Mouse (Mus musculus) lung, adult 2 months (tissue): ENCODE results near the gene Gm5862. TPM values are rescaled to one million over a fixed set of nuclear protein-coding genes. Genes with fewer than 3 reads are reported as not detected.
"Not testable (repeated sequence)": the region's sequence is repeated elsewhere in the genome, so short reads cannot be mapped to it uniquely, and the experiment has no call there.

Experiments
- DNase-seq: peaks from one replicate; pipeline ENCODE4 v3.0.0; 2022
- H3K4me1 ChIP-seq: fragments of 200-500 bp; 2 replicates; pipeline ENCODE4 v1.6.1; 2011; ENCODE audit warnings: low read length; ENCODE audit not compliant: control insufficient read depth, insufficient read depth
- H3K4me3 ChIP-seq: fragments of 200-500 bp; replicated peaks from 2 replicates; pipeline ENCODE3; 2011; ENCODE audit warnings: low read depth, mild to moderate bottlenecking, control low read depth, low read length; ENCODE audit errors: extremely low read depth
- CTCF ChIP-seq: fragments of 200-500 bp; IDR thresholded peaks from 2 replicates; pipeline ENCODE4 v1.5.1; 2011; ENCODE audit warnings: mild to moderate bottlenecking, low read length, control low read depth; ENCODE audit not compliant: insufficient read depth
- POLR2A ChIP-seq: fragments of 200-500 bp; IDR thresholded peaks from 2 replicates; pipeline ENCODE4 v1.6.1; 2011; ENCODE audit warnings: low read depth, mild to moderate bottlenecking, control low read depth, low read length, borderline replicate concordance; ENCODE audit errors: extremely low read depth
- WGBS: fragments of 180-500 bp; shearing (Covaris S2); methylation state at CpG from one replicate; pipeline ENCODE4 v1.1.7; 2018; 5-methylcytosine and 5-hydroxymethylcytosine counted together
- polyA plus RNA-seq: library from polyadenylated mRNA; depleted of rRNA; stranded (reverse); fragments of >200 nt; gene quantifications from 2 replicates; pipeline ENCODE4 v1.2.3, GENCODE M21; 2012; rRNA removed

Gm5862 gene
- polyA plus RNA-seq, result not detected in 2 replicates

DNA sequence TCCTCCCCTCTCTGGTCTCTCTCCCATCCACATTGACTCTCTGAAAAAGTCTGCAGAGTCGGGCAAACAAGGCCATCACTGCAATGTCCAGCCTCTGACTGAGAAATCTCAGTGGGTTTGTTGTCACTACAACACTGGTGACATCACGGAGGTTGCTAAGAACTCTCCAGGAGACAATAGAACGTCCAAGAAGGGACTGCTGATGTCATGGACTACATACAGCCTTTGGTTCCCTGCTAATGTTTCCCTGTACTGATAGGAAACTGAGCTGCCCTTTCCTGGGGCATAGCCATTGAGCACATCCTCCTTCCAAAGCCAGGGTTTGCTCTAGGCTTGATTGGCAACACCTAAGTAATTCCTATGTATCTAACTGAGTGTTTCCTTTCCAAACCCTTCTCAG is at the start of gene Gm5862:
Gm5862 (minus strand) TSS at position 101 of the 400 bp plus-strand sequence.
- not testable (repeated sequence) for H3K4me1 ChIP-seq, H3K4me3 ChIP-seq, DNase-seq
- no CpG with 5 or more reads among the region's 3 CpGs for WGBS

DNA sequence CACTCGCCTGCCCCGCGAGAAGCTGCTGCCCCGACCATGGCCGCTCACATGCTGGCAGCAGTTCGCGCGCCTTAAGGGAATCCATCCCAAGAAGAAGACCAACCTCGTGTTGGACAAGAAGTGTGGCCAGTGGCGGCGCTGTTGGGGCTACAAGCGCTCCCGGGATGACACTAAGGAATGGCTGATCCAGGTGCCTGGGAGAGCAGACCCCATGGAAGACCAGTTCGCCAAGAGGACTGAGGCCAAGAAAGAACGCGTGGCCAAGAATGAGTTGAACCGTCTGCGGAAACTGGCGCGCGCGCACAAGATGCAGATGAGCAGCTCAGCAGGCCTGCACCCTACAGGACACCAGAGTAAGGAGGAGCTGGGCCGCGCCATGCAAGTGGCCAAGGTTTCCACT is 48.0 kb upstream of the Gm5862 start:
- WGBS, result 84% methylated on average over 24 of the region's 24 CpGs
- no peak overlapping the region for H3K4me3 ChIP-seq
- no peak for DNase-seq
- TF ChIP-seq CTCF, result no peak
- no peak for TF ChIP-seq POLR2A
- H3K4me1 ChIP-seq, result no peaks in the 10 kb centered on the region

DNA sequence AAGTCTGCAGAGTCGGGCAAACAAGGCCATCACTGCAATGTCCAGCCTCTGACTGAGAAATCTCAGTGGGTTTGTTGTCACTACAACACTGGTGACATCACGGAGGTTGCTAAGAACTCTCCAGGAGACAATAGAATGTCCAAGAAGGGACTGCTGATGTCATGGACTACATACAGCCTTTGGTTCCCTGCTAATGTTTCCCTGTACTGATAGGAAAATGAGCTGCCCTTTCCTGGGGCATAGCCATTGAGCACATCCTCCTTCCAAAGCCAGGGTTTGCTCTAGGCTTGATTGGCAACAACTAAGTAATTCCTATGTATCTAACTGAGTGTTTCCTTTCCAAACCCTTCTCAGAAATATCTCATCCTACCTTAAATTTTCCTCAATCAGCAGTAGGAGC is 35.8 kb upstream of the Gm5862 start, which contains the start of gene Gm7347:
Gm7347 (minus strand) TSS at position 101 of the 400 bp plus-strand sequence.
- WGBS, result no CpG with 5 or more reads among the region's 2 CpGs
- not testable (repeated sequence) for H3K4me3 ChIP-seq, DNase-seq, H3K4me1 ChIP-seq

DNA sequence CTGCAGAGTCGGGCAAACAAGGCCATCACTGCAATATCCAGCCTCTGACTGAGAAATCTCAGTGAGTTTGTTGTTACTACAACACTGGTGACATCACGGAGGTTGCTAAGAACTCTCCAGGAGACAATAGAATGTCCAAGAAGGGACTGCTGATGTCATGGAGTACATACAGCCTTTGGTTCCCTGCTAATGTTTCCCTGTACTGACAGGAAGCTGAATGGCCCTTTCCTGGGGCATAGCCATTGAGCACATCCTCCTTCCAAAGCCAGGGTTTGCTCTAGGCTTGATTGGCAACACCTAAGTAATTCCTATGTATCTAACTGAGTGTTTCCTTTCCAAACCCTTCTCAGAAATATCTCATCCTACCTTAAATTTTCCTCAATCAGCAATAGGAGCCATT is 16.7 kb upstream of the Gm5862 start, which contains the start of gene Speer4a:
Speer4a (minus strand) TSS at position 101 of the 400 bp plus-strand sequence.
- WGBS, result 65% methylated on average over 2 of the region's 2 CpGs
- H3K4me3 ChIP-seq, DNase-seq, H3K4me1 ChIP-seq: not testable (repeated sequence)

- H3K4me3 ChIP-seq, DNase-seq, H3K4me1 ChIP-seq: not testable (repeated sequence)
- WGBS, result 49% methylated on average over 7 of the region's 7 CpGs
Measured at GRCm38 (mm10) chr5:26007697-26008096, 15.0 kb downstream of the Gm5862 start.

- 19% methylated on average over 45 of the region's 45 CpGs for WGBS
- not testable (repeated sequence) for H3K4me1 ChIP-seq, H3K4me3 ChIP-seq, DNase-seq
Measured at GRCm38 (mm10) chr5:26006937-26007695, 15.6 kb downstream of the Gm5862 start.

- 91% methylated on average over 1 of the region's 2 CpGs for WGBS
- H3K4me3 ChIP-seq, DNase-seq, H3K4me1 ChIP-seq: not testable (repeated sequence)
Measured at GRCm38 (mm10) chr5:26004698-26005097, 18.0 kb downstream of the Gm5862 start, which contains the start of gene Gm1979. Gm1979 (minus strand) TSS chr5:26004798.

DNA sequence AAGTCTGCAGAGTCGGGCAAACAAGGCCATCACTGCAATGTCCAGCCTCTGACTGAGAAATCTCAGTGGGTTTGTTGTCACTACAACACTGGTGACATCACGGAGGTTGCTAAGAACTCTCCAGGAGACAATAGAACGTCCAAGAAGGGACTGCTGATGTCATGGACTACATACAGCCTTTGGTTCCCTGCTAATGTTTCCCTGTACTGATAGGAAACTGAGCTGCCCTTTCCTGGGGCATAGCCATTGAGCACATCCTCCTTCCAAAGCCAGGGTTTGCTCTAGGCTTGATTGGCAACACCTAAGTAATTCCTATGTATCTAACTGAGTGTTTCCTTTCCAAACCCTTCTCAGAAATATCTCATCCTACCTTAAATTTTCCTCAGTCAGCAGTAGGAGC is 34.2 kb downstream of the Gm5862 start, which contains the start of gene Gm21698:
Gm21698 (minus strand) TSS at position 101 of the 400 bp plus-strand sequence.
- not testable (repeated sequence) for H3K4me3 ChIP-seq, DNase-seq
- WGBS, result no CpG with 5 or more reads among the region's 3 CpGs

GRCm38 (mm10) chr5:25972563-25972962 is 50.2 kb downstream of the Gm5862 start, which contains the start of gene Gm21680:
Gm21680 (minus strand) TSS chr5:25972663.
- not testable (repeated sequence) for H3K4me3 ChIP-seq, DNase-seq, H3K4me1 ChIP-seq
- no CpG with 5 or more reads among the region's 2 CpGs for WGBS

More for the DNA sequence above, 34.2 kb downstream of the Gm5862 start, which contains the start of gene Gm21698:
- not testable (repeated sequence) for H3K4me1 ChIP-seq

Other genes with a start within 250 kb of the Gm5862 start
- not detected in 2 replicates for gene Gm21663, start 80.5 kb downstream of the Gm5862 start, polyA plus RNA-seq
- gene Gm21671, start 68.5 kb downstream of the Gm5862 start, polyA plus RNA-seq, result not detected in 2 replicates
- gene Gm21680, start 50.3 kb downstream of the Gm5862 start, polyA plus RNA-seq, result not detected in 2 replicates
- gene Gm21698, start 34.3 kb downstream of the Gm5862 start, polyA plus RNA-seq, result not detected in 2 replicates
- not detected in 2 replicates for gene Gm1979, start 18.1 kb downstream of the Gm5862 start, polyA plus RNA-seq
- not detected in 2 replicates for gene Speer4a, start 16.6 kb upstream of the Gm5862 start, polyA plus RNA-seq
- not detected in 2 replicates for gene Gm7347, start 35.7 kb upstream of the Gm5862 start, polyA plus RNA-seq
- not detected in 2 replicates for gene Gm10471, start 66.4 kb upstream of the Gm5862 start, polyA plus RNA-seq
- not detected in 2 replicates for gene 5031410I06Rik, start 82.4 kb upstream of the Gm5862 start, polyA plus RNA-seq
- gene Gm10220, start 98.5 kb upstream of the Gm5862 start, polyA plus RNA-seq, result not detected in 2 replicates
- not detected in 2 replicates for gene Gm7361, start 234.8 kb upstream of the Gm5862 start, polyA plus RNA-seq